Mouse (Mus musculus) midbrain, embryonic 16.5 days (tissue): ENCODE measurements around the gene Fv1. TPM values are rescaled to one million over a fixed set of nuclear protein-coding genes. Genes with fewer than 3 reads are reported as not detected.

Experiments
- ATAC-seq: fragments of 200-750 bp; cut with Nextera tagmentation; 2 replicates; pipeline ENCODE4 v1.8.0; 2017; ENCODE audit warnings: moderate TSS enrichment
- H3K27ac ChIP-seq: fragments of 300-500 bp; sonication (generic); 2 replicates; pipeline ENCODE4 v1.5.1; 2014; ENCODE audit warnings: mild to moderate bottlenecking, low read length, mixed read lengths
- H3K27me3 ChIP-seq: fragments of 300-500 bp; sonication (generic); 2 replicates; pipeline ENCODE4 v1.6.1; 2014; ENCODE audit warnings: low read depth, low read length, mixed read lengths; ENCODE audit not compliant: control insufficient read depth, insufficient read depth
- H3K36me3 ChIP-seq: fragments of 300-500 bp; sonication (generic); 2 replicates; pipeline ENCODE4 v1.6.1; 2014; ENCODE audit warnings: mild to moderate bottlenecking, low read length, moderate library complexity, mixed read lengths; ENCODE audit not compliant: control insufficient read depth, insufficient read depth
- H3K4me1 ChIP-seq: fragments of 300-500 bp; sonication (generic); 2 replicates; pipeline ENCODE4 v1.6.1; 2014; ENCODE audit warnings: mild to moderate bottlenecking, low read length, mixed read lengths; ENCODE audit not compliant: control insufficient read depth, insufficient read depth
- H3K4me2 ChIP-seq: fragments of 300-500 bp; sonication (generic); 2 replicates; pipeline ENCODE4 v1.6.1; 2014; ENCODE audit warnings: mild to moderate bottlenecking, low read length, mixed read lengths
- H3K4me3 ChIP-seq: fragments of 300-500 bp; sonication (generic); 2 replicates; pipeline ENCODE4 v1.5.1; 2014; ENCODE audit warnings: low read depth, mild to moderate bottlenecking, low read length, moderate library complexity, mixed read lengths
- H3K9ac ChIP-seq: fragments of 300-500 bp; sonication (generic); 2 replicates; pipeline ENCODE4 v1.6.1; 2014; ENCODE audit warnings: low read depth, low read length, mixed read lengths
- H3K9me3 ChIP-seq: fragments of 300-500 bp; sonication (generic); replicated peaks from 2 replicates; pipeline ENCODE4 v1.6.1; 2014; ENCODE audit warnings: mild to moderate bottlenecking, low read length, mixed read lengths; ENCODE audit not compliant: control insufficient read depth, poor library complexity, severe bottlenecking
- WGBS: fragments of 180-500 bp; shearing (Covaris S2); extraction: QIAGEN DNeasy Blood & Tissue Kit; methylation state at CpG from one replicate; pipeline ENCODE4 v1.1.7; 2014; 5-methylcytosine and 5-hydroxymethylcytosine counted together
- polyA plus RNA-seq: library from polyadenylated mRNA; unstranded; fragments of >200 nt; fragmentation: Nextera tagmentation; extraction: Ambion mirVana; gene quantifications from 2 replicates; pipeline ENCODE4 v1.2.1, GENCODE M21; 2015

The Fv1 gene
- polyA plus RNA-seq, 1 experiment from 2014 or later = 7.5 TPM

- Histone ChIP-seq H3K4me1 (no peaks in the 10 kb centered on the region), H3K9ac (no peak overlapping the region), H3K36me3 (peaks cover 34% of the 10 kb centered on the region), H3K27me3 (no peaks in the 10 kb centered on the region), H3K9me3 (no peaks in the 10 kb centered on the region), H3K27ac (no peak overlapping the region), H3K4me2 (no peak overlapping the region), H3K4me3 (no peak overlapping the region)
- WGBS = 95% methylated on average over 3 of the region's 3 CpGs
- no peak for ATAC-seq
Observed at GRCm38 (mm10) chr4:147897348-147897747, 28.6 kb downstream of the Fv1 start.

- H3K4me3 ChIP-seq = no peak overlapping the region
- no peak overlapping the region for H3K27ac ChIP-seq
- H3K9ac ChIP-seq = no peak overlapping the region
- H3K27me3 ChIP-seq = no peaks in the 10 kb centered on the region
- peaks cover 34% of the 10 kb centered on the region for H3K36me3 ChIP-seq
- WGBS = 91% methylated on average over 7 of the region's 7 CpGs
- ATAC-seq = no peak
- H3K9me3 ChIP-seq = no peaks in the 10 kb centered on the region
- H3K4me1 ChIP-seq = peaks cover 15% of the 10 kb centered on the region
- H3K4me2 ChIP-seq = no peak overlapping the region
Observed at GRCm38 (mm10) chr4:147900452-147900851, 31.7 kb downstream of the Fv1 start.

- Histone ChIP-seq H3K27ac (no peak overlapping the region), H3K4me2 (peak overlapping the region; percentile 82), H3K4me1 (peaks cover 15% of the 10 kb centered on the region), H3K36me3 (peaks cover 19% of the 10 kb centered on the region; the same call in 1 of the 2 replicates), H3K27me3 (no peaks in the 10 kb centered on the region), H3K9me3 (no peaks in the 10 kb centered on the region), H3K9ac (no peak overlapping the region), H3K4me3 (no peak overlapping the region)
- no peak for ATAC-seq
- 93% methylated on average over 12 of the region's 12 CpGs for WGBS
Observed at GRCm38 (mm10) chr4:147902906-147903500, 34.2 kb downstream of the Fv1 start.

- Histone ChIP-seq H3K4me3 (peak overlapping the region; percentile 82), H3K27ac (no peak overlapping the region), H3K9me3 (no peaks in the 10 kb centered on the region), H3K36me3 (peaks cover 16% of the 10 kb centered on the region; the same call in 1 of the 2 replicates), H3K27me3 (no peaks in the 10 kb centered on the region), H3K4me1 (peaks cover 15% of the 10 kb centered on the region), H3K4me2 (peak overlapping the region; percentile 82), H3K9ac (peak overlapping the region; percentile 79)
- no peak for ATAC-seq
- 92% methylated on average over 3 of the region's 3 CpGs for WGBS
Observed at GRCm38 (mm10) chr4:147903601-147904000, 34.8 kb downstream of the Fv1 start.

GRCm38 (mm10) chr4:147904313-147905089, 35.7 kb downstream of the Fv1 start, which contains the start of gene Mfn2:
TSS of gene Mfn2 (minus strand) at chr4:147904704.
- Histone ChIP-seq H3K4me1 (peaks cover 15% of the 10 kb centered on the region), H3K9me3 (no peaks in the 10 kb centered on the region), H3K36me3 (peaks cover 11% of the 10 kb centered on the region; the same call in 1 of the 2 replicates), H3K4me2 (peak within 1 kb of the TSS; percentile 82), H3K27ac (peak within 1 kb of the TSS; percentile 84), H3K4me3 (peak within 1 kb of the TSS; percentile 82), H3K27me3 (no peaks in the 10 kb centered on the region), H3K9ac (peak within 1 kb of the TSS; percentile 79)
- ATAC-seq = peak; percentile 94
- under 1% methylated on average over 53 of the region's 59 CpGs for WGBS

- 0% methylated on average over 8 of the region's 8 CpGs for WGBS
- ATAC-seq = peak; percentile 57
- Histone ChIP-seq H3K27ac (peak overlapping the region; percentile 84), H3K4me3 (peak overlapping the region; percentile 82), H3K4me2 (peak overlapping the region; percentile 64), H3K4me1 (peaks cover 15% of the 10 kb centered on the region), H3K9ac (peak overlapping the region; percentile 79), H3K9me3 (no peaks in the 10 kb centered on the region), H3K27me3 (no peaks in the 10 kb centered on the region), H3K36me3 (peaks cover 7% of the 10 kb centered on the region; the same call in 1 of the 2 replicates)
Observed at GRCm38 (mm10) chr4:147905090-147905659, 36.4 kb downstream of the Fv1 start.

- no peak overlapping the region for H3K4me2 ChIP-seq
- no peak for ATAC-seq
- no peaks in the 10 kb centered on the region for H3K27me3 ChIP-seq
- WGBS = 90% methylated on average over 5 of the region's 5 CpGs
- H3K9ac ChIP-seq = no peak overlapping the region
- no peak overlapping the region for H3K4me3 ChIP-seq
- no peaks in the 10 kb centered on the region for H3K9me3 ChIP-seq
- H3K4me1 ChIP-seq = peaks cover 15% of the 10 kb centered on the region
- H3K36me3 ChIP-seq = peaks cover 5% of the 10 kb centered on the region; the same call in 1 of the 2 replicates
- H3K27ac ChIP-seq = no peak overlapping the region
Observed at GRCm38 (mm10) chr4:147906230-147906629, 37.5 kb downstream of the Fv1 start.

- no peak for ATAC-seq
- Histone ChIP-seq H3K4me1 (peaks cover 4% of the 10 kb centered on the region), H3K27ac (no peak overlapping the region), H3K9me3 (no peaks in the 10 kb centered on the region), H3K4me2 (no peak overlapping the region), H3K36me3 (no peaks in the 10 kb centered on the region), H3K27me3 (no peaks in the 10 kb centered on the region), H3K9ac (no peak overlapping the region), H3K4me3 (no peak overlapping the region)
- WGBS = 93% methylated on average over 5 of the region's 5 CpGs
Observed at GRCm38 (mm10) chr4:147909486-147909885, 40.7 kb downstream of the Fv1 start.
